Mouse (Mus musculus): ENCODE data around the gene Cbln3.

The Cbln3 gene

DNA sequence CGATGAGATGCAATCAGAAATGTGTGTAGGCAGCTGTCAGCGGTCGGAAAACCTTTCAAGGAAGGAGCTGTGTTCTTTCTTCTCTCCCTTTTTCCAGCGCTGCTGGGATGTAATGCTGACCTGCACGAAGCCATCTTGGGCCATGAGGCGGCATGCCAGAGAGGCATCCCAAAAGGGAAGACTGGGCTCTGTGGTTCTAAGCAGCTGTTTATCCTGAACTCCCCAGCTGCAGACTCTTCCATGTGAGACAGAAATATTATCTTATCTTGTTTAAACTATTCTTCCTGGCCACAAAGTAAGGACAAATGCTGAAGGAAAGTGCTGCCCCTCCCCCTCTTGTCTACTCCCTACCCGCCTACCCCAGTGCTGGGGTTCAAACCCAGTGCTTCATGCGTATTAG is 3.2 kb downstream of the Cbln3 start:
- in situ Hi-C loops (cut with MboI, MseI) = no loop called here

DNA sequence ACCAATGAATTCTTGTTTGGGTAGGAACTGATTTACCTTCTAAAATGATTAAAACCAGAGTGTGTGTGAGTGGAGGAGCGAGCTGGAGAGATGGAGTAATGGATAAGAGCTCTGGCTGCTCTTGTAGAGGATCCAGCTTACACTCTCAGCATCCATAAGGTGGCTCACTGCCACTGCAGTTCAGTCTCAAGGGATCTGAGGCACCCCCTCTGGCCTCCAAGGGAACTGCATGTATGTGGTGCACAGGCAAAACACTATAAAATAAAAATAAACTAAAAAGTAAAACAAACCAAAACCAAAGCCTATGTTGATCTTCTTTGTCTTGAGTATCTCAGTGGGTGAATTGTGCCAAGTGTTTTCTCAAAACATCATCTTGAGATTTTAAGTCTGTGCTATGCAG is 4.6 kb downstream of the Cbln3 start:
- in situ Hi-C loops (cut with MboI, MseI) = loop anchor here (5.0 kb wide), 1 partner anchor 43 kb away; no protein-coding TSS in a partner anchor

DNA sequence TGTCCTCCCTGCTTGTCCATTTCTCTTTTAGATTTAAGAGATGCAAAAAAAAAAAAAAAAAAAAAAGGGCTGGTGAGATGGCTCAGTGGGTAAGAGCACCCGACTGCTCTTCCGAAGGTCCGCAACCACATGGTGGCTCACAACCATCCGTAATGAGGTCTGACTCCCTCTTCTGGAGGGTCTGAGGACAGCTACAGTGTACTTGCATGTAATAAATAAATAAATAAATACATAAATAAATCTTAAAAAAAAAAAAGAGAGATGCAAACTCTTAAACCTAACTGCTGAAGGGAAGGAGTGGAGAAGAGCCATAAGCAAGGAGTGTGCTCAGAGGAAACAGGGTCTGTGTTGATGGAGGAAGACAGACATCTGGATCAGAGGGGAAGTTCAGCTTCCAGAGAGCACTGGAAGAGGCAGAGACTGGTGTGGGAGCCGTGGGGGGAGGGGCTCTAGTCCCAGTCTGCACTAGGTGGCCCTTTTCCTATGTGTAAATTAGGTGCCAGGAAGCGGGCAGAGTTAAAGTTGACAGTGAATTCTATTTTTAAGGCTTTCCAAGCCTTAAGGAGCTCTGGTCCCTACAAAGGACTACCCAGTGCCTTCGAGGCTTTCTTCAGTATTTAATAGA is 5.8 kb downstream of the Cbln3 start:
- in situ Hi-C loops (cut with MboI, MseI) = loop anchor here (5.0 kb wide), 1 partner anchor 44 kb away; no protein-coding TSS in a partner anchor

DNA sequence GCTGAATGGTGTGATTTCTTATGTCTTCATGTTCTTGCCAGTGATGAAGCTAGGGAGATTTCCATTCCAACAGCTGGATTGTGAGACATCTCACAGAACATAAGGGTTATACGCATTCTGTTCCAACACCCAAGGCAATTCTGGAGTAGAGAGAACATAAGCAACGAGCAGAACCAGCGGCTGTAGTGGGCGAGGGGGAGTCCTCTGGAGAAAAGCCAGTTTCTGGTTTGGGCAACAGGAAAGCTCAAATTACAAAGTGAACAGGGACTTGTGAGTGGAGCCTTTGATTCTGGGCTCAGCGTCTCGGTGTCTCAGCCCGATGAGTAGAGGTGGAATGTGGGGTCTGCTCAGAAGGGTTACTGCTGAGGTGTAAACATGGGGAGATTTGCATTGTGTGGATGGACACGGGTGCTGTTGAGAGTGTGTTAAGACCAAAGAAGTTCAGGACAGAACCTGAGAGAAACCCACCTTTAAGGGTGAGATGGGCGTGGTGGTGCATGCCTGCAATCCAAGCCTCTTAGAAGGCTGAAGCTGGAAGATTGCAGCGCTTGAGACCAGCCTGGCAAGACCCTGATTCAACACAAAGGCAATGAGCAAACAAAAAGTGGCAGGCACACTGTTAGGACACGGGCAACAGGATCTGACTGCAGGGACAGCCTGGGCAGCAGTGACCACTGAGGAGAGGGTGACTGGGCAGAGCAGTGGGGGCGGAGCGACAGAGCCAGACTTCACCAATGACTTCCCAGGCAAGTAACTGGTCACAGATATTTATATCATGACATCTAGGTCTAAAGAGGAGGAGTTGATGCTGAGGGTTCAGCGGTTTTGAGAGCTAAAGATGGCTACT is 6.5 kb downstream of the Cbln3 start:
- in situ Hi-C loops (cut with MboI, MseI) = loop anchor here (5.0 kb wide), 1 partner anchor 45 kb away; no protein-coding TSS in a partner anchor

DNA sequence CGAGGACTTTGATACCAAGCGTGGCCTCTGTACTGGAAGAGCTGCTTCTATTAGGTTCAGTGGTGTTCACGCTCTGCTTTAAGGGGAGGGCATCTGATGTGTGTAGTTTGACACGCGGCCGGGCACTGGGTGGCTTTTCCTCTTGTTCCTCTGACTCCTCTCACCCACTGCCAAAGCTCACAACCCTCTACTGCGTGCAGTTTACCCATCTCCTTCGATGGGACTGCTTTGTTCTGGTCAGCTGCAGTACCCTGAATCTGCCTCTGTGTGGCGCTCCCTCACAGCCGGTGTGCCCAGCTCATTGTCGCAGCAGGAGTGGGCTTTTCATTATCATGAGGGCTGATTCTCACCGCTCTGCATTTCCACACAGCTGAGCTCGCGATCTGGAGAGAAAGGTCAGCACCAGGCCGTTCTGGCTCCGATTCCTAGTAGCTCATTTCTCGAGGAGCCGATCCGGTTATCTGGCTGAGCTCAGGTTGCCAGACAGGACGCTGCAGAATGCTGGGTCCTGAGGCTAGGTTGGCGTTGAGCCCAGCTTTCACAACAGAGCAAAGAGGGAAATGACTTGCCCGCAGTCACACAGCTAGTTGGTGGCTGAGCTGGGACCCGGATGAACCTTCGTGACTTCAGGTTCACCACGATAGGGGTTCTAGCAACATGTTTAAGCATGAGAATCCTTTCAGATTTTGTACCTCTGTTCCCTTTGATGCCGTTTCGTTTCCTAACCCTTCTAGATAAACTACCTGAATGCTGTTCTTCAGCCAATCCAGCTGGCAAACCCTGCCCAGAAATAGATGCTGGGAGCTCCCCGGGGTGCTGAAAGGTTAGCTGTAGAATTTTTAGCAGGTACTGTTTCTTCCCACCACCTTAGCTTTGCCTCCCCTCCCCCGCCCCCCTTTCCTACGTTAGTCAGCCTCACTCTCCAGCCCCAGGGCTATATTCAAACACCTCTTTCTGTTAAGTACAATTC is 10.2 kb downstream of the Cbln3 start:
- in situ Hi-C loops (cut with MboI, MseI) = no loop called here

DNA sequence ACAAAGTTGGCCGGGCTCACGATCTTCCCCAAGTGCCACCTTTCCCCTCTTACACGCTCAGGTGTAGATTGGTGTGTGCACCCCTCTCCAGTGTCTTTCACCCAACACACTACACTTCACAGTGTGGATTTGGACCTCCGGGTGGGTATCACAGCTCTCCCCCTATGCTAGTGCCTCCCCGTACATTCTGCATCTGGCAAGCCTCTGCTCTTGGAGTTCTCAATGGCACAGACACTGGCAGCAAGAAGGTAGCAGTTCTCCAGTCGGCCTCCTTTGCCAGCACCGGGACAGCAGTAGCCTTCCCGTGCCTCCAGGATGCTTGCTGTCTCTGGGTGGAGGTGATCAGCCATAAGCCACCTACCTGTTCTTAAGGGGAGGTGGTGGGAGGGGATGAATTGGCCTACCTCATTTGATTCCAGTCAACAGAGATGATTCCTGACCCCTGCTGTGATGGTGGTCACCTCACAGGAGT is 10.9 kb downstream of the Cbln3 start:
- in situ Hi-C loops (cut with MboI, MseI) = no loop called here

DNA sequence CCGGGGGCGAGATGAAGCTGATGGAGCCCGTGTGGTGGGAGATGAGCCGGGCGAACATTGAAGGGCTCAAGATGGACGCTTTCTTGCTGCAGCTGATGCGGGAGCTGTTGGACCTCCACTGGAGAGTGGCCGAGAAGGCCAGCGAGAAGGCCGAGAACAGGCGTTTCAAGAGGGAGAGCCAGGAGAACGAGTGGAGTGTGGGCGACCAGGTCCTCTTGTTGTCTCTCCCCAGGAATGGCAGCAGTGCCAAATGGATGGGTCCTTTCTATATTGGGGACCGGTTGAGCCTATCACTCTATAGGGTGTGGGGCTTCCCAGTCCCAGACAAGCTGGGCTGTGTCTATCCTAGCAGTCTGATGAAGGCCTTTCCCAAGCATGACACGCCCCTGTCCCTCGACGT is 11.6 kb downstream of the Cbln3 start:
- in situ Hi-C loops (cut with MboI, MseI) = no loop called here

DNA sequence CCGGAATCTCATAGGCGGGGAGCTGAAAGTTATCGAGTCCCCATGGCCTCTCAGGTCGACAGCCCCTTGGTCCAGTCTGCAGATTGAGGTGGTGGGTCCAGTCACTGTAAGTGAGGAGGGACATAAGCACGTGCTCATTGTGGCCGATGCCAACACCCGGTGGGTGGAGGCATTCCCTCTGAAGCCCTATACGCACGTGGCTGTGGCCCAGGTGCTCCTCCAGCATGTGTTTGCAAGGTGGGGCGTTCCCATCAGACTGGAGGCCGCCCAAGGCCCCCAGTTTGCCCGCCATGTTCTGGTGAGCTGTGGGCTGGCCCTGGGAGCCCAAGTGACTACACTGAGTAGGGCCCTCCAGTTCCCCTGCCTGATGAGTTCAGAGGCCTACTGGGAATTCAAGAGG is 12.2 kb downstream of the Cbln3 start:
- in situ Hi-C loops (cut with MboI, MseI) = no loop called here

DNA sequence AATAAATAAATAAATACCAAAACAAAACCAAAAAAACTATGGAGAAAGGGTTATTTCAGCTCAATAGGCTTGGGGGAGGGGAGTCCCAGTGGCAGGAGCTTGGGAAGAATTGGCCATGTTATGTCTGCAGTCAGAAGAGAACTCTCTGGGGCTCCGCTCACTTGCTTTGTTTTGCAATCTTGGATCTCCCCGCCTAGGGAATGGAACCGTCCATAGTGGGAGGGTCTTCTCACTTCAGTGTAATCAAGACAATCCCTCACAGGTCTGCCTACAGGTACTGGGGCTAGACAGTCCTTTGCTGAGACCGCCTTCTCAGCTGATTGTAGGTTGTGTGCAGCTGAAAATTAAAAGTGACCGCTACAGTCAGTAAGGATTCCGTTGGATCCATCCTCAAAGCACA is 14.7 kb downstream of the Cbln3 start:
- in situ Hi-C loops (cut with MboI, MseI) = no loop called here

DNA sequence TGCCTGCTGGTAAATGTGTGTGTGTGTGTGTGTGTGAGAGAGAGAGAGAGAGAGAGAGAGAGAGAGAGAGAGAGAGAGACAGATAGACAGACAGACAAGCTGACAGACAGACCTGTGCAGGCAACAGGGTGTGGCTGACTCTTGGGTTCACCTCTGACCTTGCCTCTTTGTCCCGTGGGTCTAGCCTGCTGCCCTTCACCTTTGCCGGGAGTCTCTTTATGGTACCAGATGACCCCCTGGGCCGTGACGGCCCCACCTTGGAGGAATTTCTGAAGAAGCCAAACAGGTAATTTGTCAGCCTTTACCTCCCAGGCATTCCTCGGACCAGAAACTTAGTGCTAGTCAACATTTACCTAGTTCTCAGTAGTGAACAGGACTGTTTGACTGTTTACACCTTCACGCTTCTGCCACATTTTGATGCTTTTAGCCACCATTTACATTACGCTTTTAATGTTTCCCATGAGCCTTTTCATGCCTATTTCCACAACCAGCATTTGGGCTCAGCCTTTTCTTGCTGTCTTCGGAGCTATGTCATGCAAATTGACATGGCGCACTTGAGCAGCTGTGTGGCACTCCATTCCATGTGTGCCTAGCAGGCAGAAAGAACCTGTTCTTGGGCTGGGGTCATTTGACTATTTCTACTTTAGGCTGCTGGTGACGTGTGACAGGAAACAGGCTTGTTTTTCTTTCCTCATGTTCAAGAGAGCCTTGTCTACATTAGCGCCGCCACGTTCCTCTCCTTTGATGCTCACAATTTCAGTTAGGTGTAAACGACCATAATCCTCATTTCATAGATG is 15.8 kb downstream of the Cbln3 start:
- in situ Hi-C loops (cut with MboI, MseI) = no loop called here

DNA sequence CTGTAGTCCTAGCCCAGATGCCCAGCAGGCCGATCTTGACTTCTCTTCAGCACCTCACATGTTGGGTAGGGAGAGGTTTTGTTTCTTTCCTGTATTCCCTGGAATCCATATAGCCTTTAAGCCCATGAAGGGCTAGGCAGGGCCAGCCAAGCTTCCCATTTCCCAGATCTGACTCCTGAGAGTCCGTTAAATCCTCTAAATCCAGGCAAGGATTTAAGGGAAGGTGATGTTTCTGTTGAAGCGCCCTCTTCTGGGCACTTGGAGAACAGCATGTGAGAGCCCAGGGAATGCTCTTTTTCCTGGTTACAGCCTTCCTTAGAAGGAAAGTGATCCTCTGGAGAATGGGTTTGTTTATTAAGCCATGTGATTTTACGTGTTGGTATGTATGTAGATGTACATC is 17.2 kb downstream of the Cbln3 start:
- in situ Hi-C loops (cut with MboI, MseI) = no loop called here

DNA sequence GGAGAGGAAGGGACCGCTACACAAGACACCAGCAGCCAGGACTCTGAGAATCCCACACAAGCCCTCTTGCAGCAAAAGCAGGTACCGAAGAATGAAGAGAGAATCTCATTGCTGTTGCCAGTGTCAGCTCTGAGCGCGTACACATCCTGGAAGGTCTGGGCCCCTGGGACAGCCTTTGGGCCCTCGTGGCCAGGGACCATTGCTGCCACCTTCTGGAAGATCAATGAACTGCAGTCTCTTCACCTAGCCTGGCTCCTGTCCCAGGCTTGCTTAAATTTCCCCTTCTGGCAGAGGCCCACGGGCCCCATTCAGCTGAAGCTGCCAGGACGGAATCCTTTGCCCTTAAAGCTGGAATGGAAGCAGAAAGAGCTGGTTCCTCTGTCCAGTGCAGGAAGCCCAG is 20.4 kb downstream of the Cbln3 start:
- in situ Hi-C loops (cut with MboI, MseI) = loop anchor here (5.0 kb wide), 1 partner anchor 86 kb away; no protein-coding TSS in a partner anchor

DNA sequence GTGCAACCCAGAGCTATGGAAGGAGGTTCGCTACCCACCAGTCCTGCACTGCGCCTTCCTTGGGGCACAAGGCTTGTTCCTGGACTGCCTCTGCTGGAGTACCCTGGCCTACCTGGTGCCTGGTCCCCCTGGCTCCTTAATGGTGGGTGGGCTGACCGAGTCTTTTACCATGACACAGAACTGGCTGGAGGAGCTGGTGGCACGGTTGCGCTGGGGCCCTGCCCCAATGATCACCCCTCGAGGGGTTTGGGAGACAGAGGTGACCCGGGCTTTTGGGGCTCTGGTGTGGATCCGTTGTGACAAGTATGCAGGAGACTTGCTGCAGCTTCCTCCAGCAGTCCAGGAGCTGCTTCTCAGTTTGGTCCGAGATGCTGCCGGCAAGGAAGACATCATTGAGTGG is 21.2 kb downstream of the Cbln3 start:
- in situ Hi-C loops (cut with MboI, MseI) = loop anchor here (5.0 kb wide), 1 partner anchor 86 kb away; no protein-coding TSS in a partner anchor

DNA sequence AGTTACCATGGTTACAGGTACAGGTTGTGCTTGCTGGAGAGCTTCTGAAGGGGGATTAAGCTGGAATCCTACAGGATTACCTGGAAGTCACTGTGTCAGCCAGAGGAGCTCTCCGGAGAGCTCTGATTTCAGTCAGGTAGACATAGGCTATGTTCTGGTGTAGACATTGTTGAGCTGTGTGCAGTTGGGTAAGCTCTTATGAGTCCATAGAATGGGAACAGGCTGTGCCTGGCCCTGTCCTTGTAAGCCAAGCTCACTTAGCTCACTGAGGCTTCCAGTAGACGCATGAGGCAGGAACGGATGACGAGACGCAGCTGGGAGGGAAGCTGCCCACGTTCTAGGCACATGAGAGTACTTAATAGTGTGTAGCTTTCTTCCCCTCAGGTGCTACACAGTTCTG is 22.0 kb downstream of the Cbln3 start:
- in situ Hi-C loops (cut with MboI, MseI) = loop anchor here (5.0 kb wide), 1 partner anchor 85 kb away; no protein-coding TSS in a partner anchor

DNA sequence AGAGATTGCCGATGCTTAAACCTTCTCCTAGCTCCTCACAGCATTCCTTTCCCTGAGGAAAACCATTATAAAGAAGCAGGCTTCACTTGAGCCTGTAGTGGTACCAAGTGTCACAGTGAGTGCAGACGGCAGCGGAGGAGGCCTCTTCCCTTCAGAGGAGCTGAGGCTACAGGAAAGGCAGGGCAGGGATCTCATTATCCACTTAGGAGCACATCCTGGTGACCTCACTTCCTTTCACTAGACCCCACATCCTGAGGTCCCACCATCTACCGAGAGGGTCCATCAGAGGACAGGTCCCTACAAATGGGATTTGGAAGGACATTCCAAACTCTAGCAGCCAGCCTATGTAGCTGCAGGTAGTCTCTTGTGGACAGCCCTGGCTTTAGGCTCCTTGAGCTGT is 26.6 kb downstream of the Cbln3 start:
- in situ Hi-C loops (cut with MboI, MseI) = no loop called here

DNA sequence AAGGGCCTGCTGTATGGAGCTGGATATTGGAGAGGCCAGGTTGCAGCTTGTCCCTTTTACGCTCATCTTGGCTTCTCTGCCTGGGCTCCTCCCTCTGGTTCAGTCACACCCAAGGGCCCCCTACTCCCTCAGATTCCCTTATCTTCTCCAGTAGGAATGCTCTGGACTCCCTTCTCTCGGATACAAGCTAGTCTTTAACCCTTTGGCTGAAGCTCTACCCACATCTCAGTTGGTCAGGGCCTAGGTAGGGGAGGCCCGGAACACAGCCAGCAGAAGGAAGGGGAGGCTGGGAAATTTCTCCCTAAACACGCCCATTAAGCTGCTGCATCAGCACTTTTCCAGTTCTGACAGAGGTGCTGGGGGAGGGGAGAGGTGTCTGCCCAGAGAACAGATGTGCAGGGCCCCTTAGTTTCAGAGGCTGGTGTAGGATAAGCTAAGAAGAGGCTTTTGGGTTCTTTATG is 29.1 kb downstream of the Cbln3 start:
- in situ Hi-C loops (cut with MboI, MseI) = no loop called here

DNA sequence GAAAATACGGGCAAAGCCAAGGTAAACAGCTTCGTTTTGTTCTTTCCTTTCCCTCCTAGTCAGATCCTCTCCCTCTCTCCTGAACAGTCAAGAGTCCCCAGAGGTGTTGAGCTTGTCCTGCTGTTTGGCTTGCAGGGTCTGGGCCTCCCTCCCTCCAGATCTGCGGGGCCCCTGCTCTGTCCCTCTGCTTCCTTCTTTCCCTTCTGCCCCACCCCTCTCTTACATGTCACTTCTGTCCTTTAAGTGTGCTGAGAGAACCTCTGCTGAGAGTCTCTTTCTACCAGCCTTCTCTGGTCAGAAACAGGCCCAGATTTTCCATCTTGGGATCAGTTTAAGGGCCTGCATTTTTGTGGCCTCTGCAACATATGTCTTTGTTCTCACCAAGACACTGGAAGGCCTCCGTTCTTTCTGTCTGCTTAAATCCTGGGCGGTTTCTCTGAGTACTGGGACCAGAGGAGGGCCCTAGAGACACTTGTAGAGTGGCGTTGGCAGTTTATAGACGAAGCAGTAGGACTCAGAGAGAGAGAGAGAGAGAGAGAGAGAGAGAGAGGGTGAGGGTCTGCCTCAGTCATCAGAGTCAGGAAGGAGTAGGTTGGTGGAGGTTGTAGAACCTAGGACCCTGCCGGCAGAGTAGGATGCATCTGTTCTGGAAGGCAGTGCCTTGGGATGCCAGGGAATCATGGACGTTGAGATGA is 29.6 kb downstream of the Cbln3 start:
- in situ Hi-C loops (cut with MboI, MseI) = no loop called here

DNA sequence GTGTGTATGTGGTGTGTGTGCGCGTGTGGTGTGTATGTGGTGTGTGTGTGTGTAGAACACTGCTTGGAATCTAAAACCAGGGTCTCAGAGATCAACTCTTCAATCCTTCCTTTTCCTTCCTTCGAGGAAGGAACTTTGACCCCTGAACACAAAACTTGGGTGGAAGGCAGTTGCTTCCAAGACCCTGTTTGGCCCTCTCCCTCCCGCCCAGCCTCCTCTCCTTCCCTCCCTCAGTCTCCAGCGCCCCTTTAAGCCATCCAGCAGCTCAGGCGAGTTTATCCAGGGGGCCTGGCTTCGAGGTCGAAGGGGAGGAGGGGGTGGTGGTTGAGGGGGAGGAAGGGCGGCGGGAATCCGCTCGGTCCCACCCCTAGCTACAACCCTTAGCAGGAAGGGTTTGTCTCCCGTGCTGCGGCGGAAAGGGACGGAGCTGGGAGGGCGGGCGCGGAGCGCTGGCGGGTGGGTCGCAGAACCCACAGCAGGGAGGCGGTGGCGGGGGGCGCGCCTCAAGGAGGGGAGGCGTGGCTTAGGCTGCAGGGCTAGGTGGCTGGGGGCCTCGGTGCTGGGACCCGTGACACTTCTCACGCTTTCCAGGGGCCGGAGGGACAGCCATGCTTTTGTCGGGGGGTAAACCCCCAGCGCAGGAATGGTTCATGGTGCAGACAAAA is 30.4 kb downstream of the Cbln3 start, which contains the start of gene Nynrin:
TSS of gene Nynrin (plus strand) at position 390 of the 665 bp plus-strand sequence.
- in situ Hi-C loops (cut with MboI, MseI) = no loop called here

All from regulatory T cell (primary cell).